Mouse (Mus musculus) gastrocnemius, postnatal 4 days (tissue): ENCODE results near the gene Cops7a. TPM values are rescaled to one million over a fixed set of nuclear protein-coding genes. Genes with fewer than 3 reads are reported as not detected.
A peak's percentile ranks its signal among the peaks of the same experiment; 100 is the strongest.

Experiments used
- DNase-seq, 2 experiments: peaks; one replicate each; pipeline ENCODE4 v3.0.0; 2021 to 2022; ENCODE audit warnings: low spot score in 2 of 2, mixed read lengths in 2 of 2
- total RNA-seq, 2 experiments: library from RNA; stranded (reverse); gene quantifications; 2 replicates each; pipeline ENCODE4 v1.2.3; 2021

The Cops7a gene
- total RNA-seq, 2 experiments from 2014 or later = 86.3 to 86.8 TPM

DNA sequence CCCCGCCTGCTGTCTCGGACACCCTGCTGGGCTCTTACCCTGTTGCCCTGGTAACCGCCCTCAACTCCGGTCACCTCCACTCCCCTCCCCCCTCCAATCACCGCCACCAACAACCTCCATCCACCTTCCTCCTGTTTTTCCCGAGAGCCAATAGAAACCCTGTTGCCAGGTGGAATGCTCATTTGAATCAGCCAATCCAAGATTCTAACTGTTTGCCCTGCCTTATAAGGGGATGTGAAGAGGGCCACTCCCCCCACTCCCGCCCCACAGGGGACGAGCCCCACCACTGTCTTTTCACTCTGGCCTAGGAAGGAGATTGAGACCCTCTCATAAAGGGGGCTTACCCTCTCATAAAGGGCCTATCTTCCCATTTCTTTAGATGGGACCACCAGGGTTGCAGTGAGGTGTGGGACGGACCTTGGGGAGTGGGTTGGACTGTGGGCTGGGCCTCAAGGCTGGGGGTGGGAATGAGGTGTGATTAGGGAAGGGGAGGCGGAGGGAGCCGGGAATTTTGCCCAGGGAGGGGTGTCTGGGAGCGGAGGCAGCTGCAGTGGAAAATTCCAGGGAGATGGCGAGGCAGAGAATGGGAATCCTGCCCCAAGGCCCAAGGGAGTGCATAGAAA lies 45.5 kb downstream of the Cops7a start, which contains the start of gene Ptms:
Ptms (minus strand) TSS at position 409 of the 623 bp plus-strand sequence.
- peak; percentile 93 to 95 for DNase-seq

DNA sequence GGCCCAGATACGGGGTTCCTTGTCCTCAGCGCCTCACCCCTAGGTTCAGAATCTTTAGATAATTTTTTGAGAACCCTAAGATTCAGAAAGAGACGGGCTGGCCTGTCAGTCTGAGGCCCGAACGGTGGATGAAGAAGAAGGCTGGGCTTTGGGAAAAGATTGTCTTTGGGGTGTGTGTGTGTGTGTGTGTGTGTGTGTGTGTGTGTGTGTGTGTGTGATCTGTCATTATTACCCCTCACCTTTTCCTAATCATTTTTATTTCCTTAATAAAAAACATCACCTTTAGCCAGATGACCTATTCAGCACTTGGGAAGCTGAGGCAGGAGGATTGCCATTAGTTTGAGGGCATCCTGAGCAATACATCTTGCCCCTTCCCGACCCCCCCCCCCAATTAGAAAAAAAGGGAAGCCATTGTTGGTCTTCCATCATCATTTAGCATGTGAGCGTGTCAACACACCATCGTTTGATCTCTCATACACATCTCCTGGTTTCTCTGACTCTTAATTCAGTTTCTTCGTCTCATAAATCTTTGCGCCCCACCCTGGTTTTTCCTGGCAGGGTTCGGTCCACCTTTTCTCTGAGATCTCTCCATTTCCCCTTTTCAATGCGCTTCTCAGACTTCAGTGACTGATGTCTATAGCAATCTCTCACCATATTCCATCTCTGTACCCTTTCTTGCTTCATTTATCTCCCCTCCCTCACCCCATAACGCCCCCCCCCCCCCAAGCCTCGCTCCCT lies 46.3 kb downstream of the Cops7a start:
- DNase-seq = no peak

DNA sequence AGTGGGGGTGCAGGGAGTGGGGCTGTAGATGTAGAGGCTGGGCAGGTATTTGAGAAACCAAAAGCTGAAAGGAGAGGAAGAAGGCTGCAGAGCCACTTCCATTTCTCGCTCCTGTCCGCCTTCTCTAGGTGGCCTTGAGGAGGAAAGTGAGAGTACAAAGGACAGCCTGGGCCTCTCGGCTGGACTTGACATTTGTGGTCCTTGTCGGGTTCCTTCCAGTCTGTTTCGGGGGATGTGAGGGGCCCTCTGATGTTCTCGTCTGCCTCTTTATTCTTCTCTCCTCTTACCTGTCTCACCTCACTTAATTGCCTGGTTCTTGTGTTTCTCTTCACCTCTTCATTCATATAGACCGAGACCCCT lies 47.0 kb downstream of the Cops7a start:
- no peak for DNase-seq

DNA sequence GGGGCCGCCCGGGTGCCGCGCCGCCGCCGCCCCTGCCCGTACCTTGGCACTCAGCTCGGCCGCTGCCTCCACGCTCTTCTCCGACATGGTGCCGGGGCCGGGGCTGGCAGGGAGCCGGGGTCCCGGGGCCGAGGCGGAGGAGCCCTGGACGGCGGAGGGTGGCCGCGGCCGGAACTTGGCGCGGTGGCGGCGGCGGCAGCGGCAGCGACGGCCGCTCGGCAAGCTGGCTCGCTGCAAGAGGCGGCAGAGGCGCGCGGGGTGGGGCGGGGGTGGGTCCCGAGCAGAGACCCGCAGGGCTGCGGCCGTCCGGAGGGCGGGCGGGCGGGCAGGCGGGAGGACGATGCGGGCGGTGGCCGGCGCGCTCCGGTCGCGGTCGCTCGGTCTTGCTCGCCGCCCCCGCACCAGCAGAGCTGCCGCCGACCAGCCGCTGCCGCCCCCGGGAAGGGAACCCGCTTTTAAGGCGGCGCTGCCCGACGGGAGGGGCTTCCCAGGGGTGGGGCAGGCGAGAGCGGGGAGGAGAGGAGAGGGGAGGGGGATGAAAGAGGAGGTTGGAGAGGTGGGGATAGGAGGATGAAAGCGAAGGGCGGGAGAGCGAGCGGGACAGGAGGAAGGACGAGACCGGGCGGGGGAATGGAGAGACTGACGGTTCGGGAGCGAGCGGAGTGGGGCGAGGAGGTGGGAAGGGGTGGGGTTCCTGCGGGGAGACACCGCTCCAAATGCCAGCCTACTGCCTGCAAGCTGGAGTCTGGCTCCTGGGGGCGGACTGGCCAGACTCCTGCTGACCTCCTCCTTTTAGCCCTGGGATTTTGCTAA lies 47.6 kb downstream of the Cops7a start:
- DNase-seq = peak; percentile 86 to 89

DNA sequence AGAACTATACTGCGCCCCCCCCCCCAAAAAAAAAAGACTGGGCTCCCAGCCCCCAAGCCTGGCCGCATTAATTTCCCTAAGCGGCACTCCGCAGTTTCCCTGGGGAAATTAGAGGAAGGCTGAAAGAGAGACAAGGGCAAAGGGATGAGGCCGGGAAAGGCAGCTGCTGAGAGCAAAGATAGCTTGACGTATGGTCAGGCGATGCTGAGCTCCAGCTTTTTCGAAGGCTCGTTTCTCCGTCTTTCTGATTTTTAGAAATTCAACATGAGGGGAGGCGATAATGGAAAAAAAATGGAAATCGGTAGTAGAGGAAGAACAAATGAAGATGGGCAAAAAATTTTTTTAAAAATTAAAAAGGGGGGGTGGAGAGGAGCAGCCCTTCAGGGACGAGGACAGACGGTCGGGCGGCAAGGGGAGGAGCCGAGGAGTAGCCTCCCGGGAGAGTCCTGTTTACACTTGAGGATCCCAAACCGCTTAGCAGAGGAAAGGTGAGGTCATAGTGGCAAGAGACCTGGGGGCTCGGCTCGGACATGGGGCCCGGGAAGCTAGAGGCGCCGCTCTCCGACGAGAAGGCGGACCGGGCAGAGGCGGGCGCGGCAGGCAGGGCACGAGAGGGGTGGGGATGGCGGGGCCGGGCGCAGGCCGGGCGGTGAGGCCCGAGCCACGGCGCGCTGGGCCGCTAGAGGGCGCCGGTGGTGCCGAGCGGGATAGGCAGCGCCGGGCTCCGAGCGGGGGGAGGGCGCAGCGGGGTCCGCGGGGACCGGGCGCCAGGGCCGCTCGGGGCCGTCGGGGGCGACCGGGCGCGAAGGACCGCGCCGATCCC lies 48.4 kb downstream of the Cops7a start:
- DNase-seq = peak; percentile 93 to 94

DNA sequence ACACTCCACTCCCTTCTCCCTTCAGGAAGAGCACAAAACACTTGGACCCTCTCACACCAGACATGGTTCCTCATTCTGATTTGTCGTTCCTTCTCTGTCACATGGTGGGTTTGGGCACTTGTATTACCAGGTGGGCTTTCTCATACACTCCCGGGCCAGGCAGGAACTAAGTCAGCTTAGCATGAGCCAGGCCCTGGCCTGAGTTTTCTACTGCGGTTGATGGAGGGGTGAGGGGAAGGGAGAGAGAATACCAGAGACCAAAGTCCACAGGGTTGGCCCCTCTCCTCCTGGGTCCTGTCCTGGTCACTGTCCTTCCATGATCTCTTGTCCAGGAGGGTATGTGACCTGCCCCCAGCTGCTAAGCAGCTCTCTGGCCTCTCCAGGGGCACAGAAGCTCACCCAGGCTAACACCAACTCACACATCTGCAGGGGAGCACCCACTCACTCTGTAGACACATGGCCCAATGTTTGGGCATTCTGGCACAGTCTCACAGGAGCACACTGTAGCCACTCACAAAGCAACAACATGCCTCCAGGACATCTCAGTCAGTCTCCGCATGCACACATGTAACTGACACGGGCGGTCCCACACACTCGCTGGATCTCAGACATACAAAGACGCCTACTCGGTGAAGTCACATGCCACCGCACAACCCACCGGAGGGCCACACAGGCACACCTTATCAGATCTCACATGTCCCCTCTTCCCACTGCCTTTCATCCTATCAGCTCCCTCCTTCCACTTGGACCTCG lies 49.2 kb downstream of the Cops7a start:
- no peak for DNase-seq

DNA sequence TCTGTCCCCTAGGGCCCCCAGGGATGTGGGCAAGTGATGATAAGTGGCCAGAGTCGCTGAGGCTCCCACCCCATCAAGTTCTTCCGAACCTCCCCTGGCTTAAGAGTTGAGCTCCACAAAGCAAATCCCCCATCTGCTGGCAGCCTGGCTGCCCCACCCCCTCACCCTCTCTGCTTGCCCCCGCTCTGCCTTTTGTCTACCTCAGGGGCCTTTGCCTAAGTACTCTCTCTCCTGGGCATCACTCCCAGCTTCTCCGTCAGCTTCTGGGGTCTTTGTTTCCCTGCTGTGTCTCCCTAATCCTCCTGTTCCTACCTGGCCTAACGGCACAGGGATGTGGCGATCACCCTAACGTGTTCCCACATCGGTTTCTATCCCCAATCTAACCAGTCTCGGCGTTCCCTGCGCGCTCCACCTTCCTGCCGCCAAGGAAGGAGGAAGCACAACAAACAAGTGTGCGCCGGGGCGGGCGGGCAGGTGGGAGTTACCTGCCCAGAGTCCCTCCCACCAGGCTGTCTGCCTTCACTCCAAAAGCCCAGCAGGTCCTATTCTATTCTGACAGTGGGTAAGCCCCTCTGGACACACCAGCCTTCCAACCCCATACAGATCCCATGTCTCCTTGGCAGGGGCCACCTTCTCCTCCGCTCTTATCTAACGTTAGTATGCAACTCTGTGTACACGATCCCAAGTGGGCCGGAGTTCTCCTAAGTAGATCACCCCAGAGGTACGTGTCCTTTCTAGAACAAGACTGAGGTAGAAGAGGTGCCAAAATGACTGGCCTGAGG lies 50.0 kb downstream of the Cops7a start:
- no peak for DNase-seq

DNA sequence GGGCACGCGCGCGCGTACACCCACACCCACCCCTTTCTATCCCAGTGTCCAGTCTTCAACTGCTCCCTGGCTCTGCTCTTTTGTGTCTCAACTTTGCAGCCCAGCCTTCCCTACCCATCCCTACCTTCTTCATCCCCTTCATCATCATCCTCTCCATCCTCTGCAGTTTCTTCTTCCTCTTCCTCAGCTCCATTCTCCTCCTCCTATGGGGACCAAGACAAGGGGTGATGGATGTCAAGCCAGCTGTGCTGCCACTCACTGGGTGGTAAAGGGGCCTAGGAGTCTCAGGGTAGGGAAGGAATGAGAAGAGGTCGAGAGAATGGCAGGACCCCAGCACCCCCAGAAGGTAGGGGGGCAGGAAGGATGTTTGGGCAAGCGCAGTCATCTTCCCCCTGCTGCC lies 50.8 kb downstream of the Cops7a start:
- DNase-seq = no peak

DNA sequence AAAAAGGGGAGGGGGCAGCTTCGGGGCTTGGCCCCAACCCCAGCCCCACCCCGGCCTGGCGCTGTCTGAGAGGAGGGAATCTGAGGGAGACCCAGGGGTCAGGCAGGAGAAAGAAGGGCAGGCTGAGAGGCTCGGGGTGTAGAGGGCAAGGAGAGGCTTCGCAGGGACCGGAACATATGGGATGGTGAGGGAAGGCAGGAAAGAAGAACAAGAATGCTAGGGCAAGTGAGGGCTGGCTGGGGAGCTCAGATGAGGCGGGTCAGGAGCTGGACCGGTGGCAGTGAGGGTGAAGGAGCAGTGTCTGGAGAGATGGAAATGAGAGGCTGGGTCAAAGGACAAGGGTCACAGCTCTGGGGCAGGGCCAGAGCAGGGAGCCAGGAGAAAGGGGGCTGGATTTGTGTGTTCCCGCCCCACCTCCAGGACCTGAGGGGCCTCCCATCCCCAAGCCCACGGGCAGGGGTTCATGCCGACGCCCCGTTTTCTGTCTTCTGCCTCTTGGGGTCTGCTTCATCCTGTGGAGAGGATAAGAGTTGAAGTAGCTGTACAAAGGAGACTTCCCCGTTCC lies 51.5 kb downstream of the Cops7a start:
- no peak for DNase-seq

DNA sequence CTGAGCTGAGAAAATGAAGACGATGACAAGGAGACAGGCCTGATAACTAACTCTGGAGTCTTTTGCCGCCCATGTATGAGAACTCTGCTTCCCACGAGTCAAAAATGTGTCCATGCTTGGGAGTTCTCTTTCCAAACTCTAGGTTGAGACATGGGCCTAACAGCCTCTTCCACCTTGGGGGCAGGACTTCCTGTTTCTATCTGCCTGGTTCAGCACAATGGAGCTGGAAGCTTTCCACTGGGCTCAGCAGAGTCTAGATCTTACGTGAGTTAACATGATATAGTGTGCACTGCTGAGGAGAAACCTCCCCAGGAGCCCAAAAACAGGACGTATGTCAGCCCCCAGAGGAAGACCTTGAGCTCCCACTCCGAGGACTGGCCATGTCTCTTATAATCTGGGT lies 52.1 kb downstream of the Cops7a start:
- no peak for DNase-seq

DNA sequence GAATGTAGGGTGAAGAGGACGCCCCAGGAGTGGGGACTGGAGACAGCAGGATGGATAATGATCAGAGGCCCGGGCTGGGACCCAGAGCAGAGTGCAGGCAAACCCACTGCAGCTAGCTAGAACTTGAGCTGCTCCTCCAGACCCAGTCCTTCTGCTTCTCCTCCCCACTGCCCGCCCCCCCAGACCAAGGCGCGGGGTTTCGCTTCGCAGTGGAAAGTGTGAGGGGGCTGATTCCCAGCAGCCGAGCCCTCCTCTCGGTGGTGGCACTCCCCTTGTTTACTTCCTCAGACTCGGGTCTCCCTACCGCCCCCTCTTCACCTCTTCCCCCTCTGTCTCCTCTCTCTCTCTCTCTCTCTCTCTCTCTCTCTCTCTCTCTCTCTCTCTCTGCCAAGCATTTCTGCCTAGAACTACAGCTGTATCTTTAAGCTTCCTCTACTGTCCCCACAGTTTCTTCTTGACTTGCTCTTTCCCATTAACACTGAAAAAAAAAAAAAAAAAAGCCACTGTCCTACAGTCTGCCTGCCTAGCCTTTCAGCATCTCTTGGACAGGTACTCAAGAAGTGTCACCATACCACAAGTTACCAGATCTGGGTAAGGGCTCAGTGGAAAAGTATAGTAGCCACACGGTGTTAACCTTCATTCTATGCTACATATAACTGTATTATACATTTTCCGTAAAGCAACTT lies 53.7 kb downstream of the Cops7a start, which contains the start of gene Lag3:
Lag3 (minus strand) TSS at position 173 of the 686 bp plus-strand sequence.
- DNase-seq = no peak

DNA sequence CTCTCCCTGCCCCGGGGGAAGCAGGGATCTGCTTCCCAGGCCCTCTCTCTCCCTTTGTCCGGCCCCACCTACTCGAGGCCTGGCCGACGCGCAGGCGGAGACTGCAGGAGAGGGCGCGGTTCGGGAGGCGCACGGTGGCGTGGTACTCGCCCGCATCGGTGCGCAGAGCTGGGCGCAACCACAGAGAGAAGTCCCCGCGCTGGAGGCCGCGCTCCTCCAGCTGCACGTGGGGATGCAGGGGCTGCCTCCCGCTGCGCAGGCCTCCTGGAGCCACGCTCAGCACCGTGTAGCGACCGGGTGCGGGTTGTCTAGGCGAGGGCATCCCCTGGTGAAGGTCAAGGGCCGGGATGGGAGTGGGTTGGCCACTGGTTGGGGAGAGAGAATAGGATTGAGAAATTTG lies 55.3 kb downstream of the Cops7a start:
- no peak for DNase-seq

Other genes starting within 250 kb of the Cops7a start
- 1 to 10 TPM; 4.6 to 6.4 TPM for gene Ptpn6, start 226.8 kb downstream of the Cops7a start, total RNA-seq
- 100 to 1,000 TPM; 177 to 209 TPM for gene Grcc10, start 224.2 kb downstream of the Cops7a start, total RNA-seq
- under 1 TPM in 1 of 2 experiments, not detected in 1; 0.83 TPM for gene Gm45234, start 209.5 kb downstream of the Cops7a start, total RNA-seq
- gene Atn1, start 209.0 kb downstream of the Cops7a start, total RNA-seq = 10 to 100 TPM; 52.9 to 66.5 TPM
- 1 to 10 TPM; 6.0 to 6.5 TPM for gene Eno2, start 195.9 kb downstream of the Cops7a start, total RNA-seq
- not detected for gene Lrrc23, start 185.8 kb downstream of the Cops7a start, total RNA-seq
- 10 to 100 TPM; 10.5 to 11.7 TPM for gene Spsb2, start 156.9 kb downstream of the Cops7a start, total RNA-seq
- 1,000 to 10,000 TPM; 2,059 to 2,144 TPM for gene Tpi1, start 151.2 kb downstream of the Cops7a start, total RNA-seq
- gene Usp5, start 136.1 kb downstream of the Cops7a start, total RNA-seq = 10 to 100 TPM; 81.7 to 85.9 TPM
- gene Cdca3, start 136.0 kb downstream of the Cops7a start, total RNA-seq = 10 to 100 TPM; 27.9 to 28.2 TPM
- 10 to 100 TPM; 13.6 to 14.3 TPM for gene Gnb3, start 125.3 kb downstream of the Cops7a start, total RNA-seq
- gene P3h3, start 107.8 kb downstream of the Cops7a start, total RNA-seq = 10 to 100 TPM; 57.3 to 62.8 TPM
- 1 to 10 TPM; 1.2 to 1.3 TPM for gene Gpr162, start 101.6 kb downstream of the Cops7a start, total RNA-seq
- 1 to 10 TPM; 1.4 to 1.7 TPM for gene Cd4, start 77.3 kb downstream of the Cops7a start, total RNA-seq
- 1 to 10 TPM; 1.1 to 1.2 TPM for gene Lag3, start 53.8 kb downstream of the Cops7a start, total RNA-seq
- gene Ptms, start 45.4 kb downstream of the Cops7a start, total RNA-seq = 100 to 1,000 TPM; 395 to 409 TPM
- 100 to 1,000 TPM; 236 to 238 TPM for gene Mlf2, start 34.2 kb downstream of the Cops7a start, total RNA-seq
- gene Pianp, start 31.2 kb upstream of the Cops7a start, total RNA-seq = under 1 TPM; 0.56 to 0.67 TPM
- 10 to 100 TPM; 28.1 to 32.8 TPM for gene Zfp384, start 43.6 kb upstream of the Cops7a start, total RNA-seq
- 10 to 100 TPM; 54.1 to 54.2 TPM for gene Ing4, start 74.2 kb upstream of the Cops7a start, total RNA-seq
- 1 to 10 TPM; 3.9 to 4.6 TPM for gene Acrbp, start 84.2 kb upstream of the Cops7a start, total RNA-seq
- under 1 TPM; 0.20 to 0.31 TPM for gene Lpar5, start 102.4 kb upstream of the Cops7a start, total RNA-seq
- gene Chd4, start 130.4 kb upstream of the Cops7a start, total RNA-seq = 100 to 1,000 TPM; 160 to 164 TPM
- gene Nop2, start 166.4 kb upstream of the Cops7a start, total RNA-seq = 10 to 100 TPM; 26.7 to 28.5 TPM
- 100 to 1,000 TPM in 1 of 2 experiments, 10 to 100 TPM in 1; 90.6 to 108 TPM for gene Iffo1, start 179.7 kb upstream of the Cops7a start, total RNA-seq
- 1,000 to 10,000 TPM; 5,945 to 6,079 TPM for gene Gapdh, start 200.9 kb upstream of the Cops7a start, total RNA-seq
- 10 to 100 TPM; 66.1 to 68.8 TPM for gene Ncapd2, start 226.2 kb upstream of the Cops7a start, total RNA-seq
- gene Mrpl51, start 226.3 kb upstream of the Cops7a start, total RNA-seq = 100 to 1,000 TPM; 206 to 218 TPM